Mouse (Mus musculus) spleen, adult 2 months (tissue): ENCODE data around the gene Aurka.

Experiments used
- CTCF ChIP-seq: fragments of 200-500 bp; IDR thresholded peaks from 2 replicates; pipeline ENCODE4 v1.5.1; 2011; ENCODE audit warnings: mild to moderate bottlenecking, inconsistent platforms; ENCODE audit not compliant: insufficient read depth, insufficient read length, insufficient replicate concordance; ENCODE audit errors: extremely low read depth
- POLR2A ChIP-seq: fragments of 200-500 bp; IDR thresholded peaks from 2 replicates; pipeline ENCODE4 v1.6.1; 2011; ENCODE audit warnings: low read depth, low read length, inconsistent platforms

DNA sequence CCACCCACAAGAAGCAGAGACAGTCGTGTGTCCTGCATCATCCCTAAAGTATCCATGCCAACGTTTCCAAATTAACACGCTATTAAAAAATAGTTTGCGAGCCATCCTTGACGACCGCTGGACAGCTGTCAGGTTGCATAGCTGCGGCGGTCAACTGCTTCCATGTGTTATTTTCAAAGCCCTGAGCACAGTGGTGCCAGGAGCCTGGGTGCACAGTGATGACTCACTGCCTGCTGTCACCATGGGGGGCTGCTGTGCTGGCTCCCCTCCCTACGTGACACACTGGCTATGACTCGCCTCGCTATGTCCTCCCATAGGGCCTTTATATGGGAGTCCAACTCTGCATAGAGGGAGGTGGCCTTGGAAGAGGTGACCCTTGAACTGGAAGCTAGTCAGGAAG, 40.8 kb upstream of the Aurka start:
- TF ChIP-seq POLR2A (no peak), CTCF (no peak)
